Mouse (Mus musculus) kidney, postnatal 0 days (tissue): ENCODE results near the gene Lrrc71. TPM values are rescaled to one million over a fixed set of nuclear protein-coding genes. Genes with fewer than 3 reads are reported as not detected.
A peak's percentile ranks its signal among the peaks of the same experiment; 100 is the strongest.

Experiments used
- ATAC-seq: fragments of 200-750 bp; cut with Nextera tagmentation; replicated peaks from 2 replicates; pipeline ENCODE4 v1.8.0; 2017; ENCODE audit warnings: low read depth, moderate number of reproducible peaks, moderate TSS enrichment, moderate library complexity; ENCODE audit not compliant: low FRiP score
- DNase-seq: peaks from one replicate; pipeline ENCODE4 v3.0.0-alpha.2; 2016; ENCODE audit warnings: low spot score
- H3K27ac ChIP-seq: fragments of 300-500 bp; sonication (generic); 2 replicates; pipeline ENCODE4 v1.5.1; 2014; ENCODE audit warnings: mild to moderate bottlenecking
- H3K27me3 ChIP-seq: fragments of 300-500 bp; sonication (generic); 2 replicates; pipeline ENCODE4 v1.6.1; 2014; ENCODE audit warnings: low read length, mixed read lengths; ENCODE audit not compliant: insufficient read depth
- H3K36me3 ChIP-seq: fragments of 300-500 bp; sonication (generic); 2 replicates; pipeline ENCODE4 v1.6.1; 2014; ENCODE audit warnings: low read length, mixed read lengths; ENCODE audit not compliant: insufficient read depth
- H3K4me1 ChIP-seq: fragments of 300-500 bp; sonication (generic); replicated peaks from 2 replicates; pipeline ENCODE4 v1.6.1; 2014; ENCODE audit warnings: antibody characterized with exemption, low read length, mixed read lengths; ENCODE audit not compliant: insufficient read depth
- H3K4me2 ChIP-seq: fragments of 300-500 bp; sonication (generic); 2 replicates; pipeline ENCODE4 v1.6.1; 2014; ENCODE audit warnings: mild to moderate bottlenecking, low read length, moderate library complexity, mixed read lengths
- H3K4me3 ChIP-seq: fragments of 300-500 bp; sonication (generic); replicated peaks from 2 replicates; pipeline ENCODE4 v1.5.1; 2014; ENCODE audit warnings: low read depth, low read length
- H3K9ac ChIP-seq: fragments of 300-500 bp; sonication (generic); 2 replicates; pipeline ENCODE4 v1.6.1; 2014; ENCODE audit warnings: low read depth, low read length
- H3K9me3 ChIP-seq: fragments of 300-500 bp; sonication (generic); replicated peaks from 2 replicates; pipeline ENCODE4 v1.6.1; 2016; ENCODE audit warnings: low read length, inconsistent platforms, mixed read lengths
- CTCF ChIP-seq: IDR thresholded peaks from 2 replicates; pipeline ENCODE4 v1.5.1; 2016; ENCODE audit warnings: antibody characterized with exemption, low read depth, mild to moderate bottlenecking, moderate library complexity
- WGBS: fragments of 180-500 bp; shearing (Covaris S2); extraction: QIAGEN DNeasy Blood & Tissue Kit; methylation state at CpG from one replicate; pipeline ENCODE4 v1.1.7; 2014; 5-methylcytosine and 5-hydroxymethylcytosine counted together
- polyA plus RNA-seq: library from polyadenylated mRNA; unstranded; fragments of >200 nt; fragmentation: Nextera tagmentation; extraction: Ambion mirVana; gene quantifications from 2 replicates; pipeline ENCODE4 v1.2.1, GENCODE M21; 2015

Lrrc71 gene
- polyA plus RNA-seq, 1 experiment from 2014 or later, result 0.37 TPM

GRCm38 (mm10) chr3:87785626-87786214 is 37.3 kb upstream of the Lrrc71 start:
- DNase-seq (peak; percentile 36), ATAC-seq (no peak)
- Histone ChIP-seq H3K9me3 (no peaks in the 10 kb centered on the region), H3K9ac (0 out of 2 replicates have a peak overlapping the region, but pooled peaks have one; percentile 18), H3K4me2 (no peak overlapping the region), H3K36me3 (no peaks in the 10 kb centered on the region), H3K27ac (no peak overlapping the region), H3K4me3 (no peak overlapping the region), H3K4me1 (peaks cover 7% of the 10 kb centered on the region; the same call in 1 of the 2 replicates), H3K27me3 (no peaks in the 10 kb centered on the region)
- no peak for TF ChIP-seq CTCF
- 17% methylated on average over 6 of the region's 6 CpGs for WGBS

- TF ChIP-seq CTCF, result no peak
- Histone ChIP-seq H3K4me2 (no peak overlapping the region), H3K27ac (no peak overlapping the region), H3K27me3 (no peaks in the 10 kb centered on the region), H3K4me3 (no peak overlapping the region), H3K9ac (no peak overlapping the region), H3K36me3 (no peaks in the 10 kb centered on the region), H3K4me1 (peaks cover 7% of the 10 kb centered on the region; the same call in 1 of the 2 replicates), H3K9me3 (no peaks in the 10 kb centered on the region)
- WGBS, result 71% methylated on average over 5 of the region's 5 CpGs
- ATAC-seq (no peak), DNase-seq (no peak)
Observed at GRCm38 (mm10) chr3:87785156-87785555, 36.7 kb upstream of the Lrrc71 start.

- no peaks in the 10 kb centered on the region for H3K9me3 ChIP-seq
- H3K27me3 ChIP-seq, result no peaks in the 10 kb centered on the region; the same call in 1 of the 2 replicates
- peak overlapping the region; percentile 60 for H3K27ac ChIP-seq
- no peak for TF ChIP-seq CTCF
- H3K4me3 ChIP-seq, result no peak overlapping the region
- ATAC-seq (peak; percentile 48; the same call in 1 of the 2 replicates), DNase-seq (peak; percentile 27)
- WGBS, result 71% methylated on average over 25 of the region's 25 CpGs
- 0 out of 2 replicates have a peak, but pooled peaks cover 7% of the 10 kb centered on the region for H3K4me1 ChIP-seq
- H3K9ac ChIP-seq, result no peak overlapping the region
- H3K4me2 ChIP-seq, result no peak overlapping the region
- H3K36me3 ChIP-seq, result no peaks in the 10 kb centered on the region
Observed at GRCm38 (mm10) chr3:87783282-87784023, 35.0 kb upstream of the Lrrc71 start.

- Histone ChIP-seq H3K4me3 (no peak overlapping the region), H3K9ac (no peak overlapping the region), H3K9me3 (no peaks in the 10 kb centered on the region), H3K4me2 (no peak overlapping the region), H3K27me3 (no peaks in the 10 kb centered on the region; the same call in 1 of the 2 replicates), H3K36me3 (no peaks in the 10 kb centered on the region), H3K27ac (no peak overlapping the region), H3K4me1 (0 out of 2 replicates have a peak, but pooled peaks cover 4% of the 10 kb centered on the region)
- ATAC-seq (no peak), DNase-seq (peak; percentile 10)
- TF ChIP-seq CTCF, result no peak
- WGBS, result 34% methylated on average over 2 of the region's 2 CpGs
Observed at GRCm38 (mm10) chr3:87779086-87779485, 30.7 kb upstream of the Lrrc71 start.

- Histone ChIP-seq H3K27ac (no peak overlapping the region), H3K36me3 (no peaks in the 10 kb centered on the region), H3K4me2 (0 out of 2 replicates have a peak overlapping the region, but pooled peaks have one; percentile 2), H3K4me3 (no peak overlapping the region), H3K4me1 (0 out of 2 replicates have a peak, but pooled peaks cover 4% of the 10 kb centered on the region), H3K9ac (0 out of 2 replicates have a peak overlapping the region, but pooled peaks have one; percentile 23), H3K9me3 (no peaks in the 10 kb centered on the region), H3K27me3 (no peaks in the 10 kb centered on the region; the same call in 1 of the 2 replicates)
- WGBS, result 49% methylated on average over 23 of the region's 23 CpGs
- DNase-seq, result no peak
- no peak for TF ChIP-seq CTCF
- no peak for ATAC-seq
Observed at GRCm38 (mm10) chr3:87778283-87778682, 29.9 kb upstream of the Lrrc71 start.

GRCm38 (mm10) chr3:87771088-87771487 is 22.7 kb upstream of the Lrrc71 start:
- Histone ChIP-seq H3K9ac (no peak overlapping the region), H3K27ac (no peak overlapping the region), H3K27me3 (no peaks in the 10 kb centered on the region), H3K4me1 (peaks cover 24% of the 10 kb centered on the region), H3K4me2 (no peak overlapping the region), H3K36me3 (no peaks in the 10 kb centered on the region), H3K9me3 (no peaks in the 10 kb centered on the region), H3K4me3 (no peak overlapping the region)
- 24% methylated on average over 6 of the region's 6 CpGs for WGBS
- DNase-seq (peak; percentile 46), ATAC-seq (peak; percentile 50; the same call in 1 of the 2 replicates)
- no peak for TF ChIP-seq CTCF
